Mouse (Mus musculus): ENCODE results near the gene Copg2. TPM values are rescaled to one million over a fixed set of nuclear protein-coding genes. Genes with fewer than 3 reads are reported as not detected.

Copg2 gene
- polyA plus RNA-seq, 1 experiment: 13.3 TPM

- no peaks in the 10 kb centered on the region; the same call in 1 of the 2 replicates for H3K4me1 ChIP-seq (replicated peaks; ENCODE audit: control insufficient read depth, insufficient read depth, low read length)
- no peaks in the 10 kb centered on the region for H3K27me3 ChIP-seq (ENCODE audit: control insufficient read depth, insufficient read depth, low read length)
- H3K27ac ChIP-seq (ENCODE audit: control insufficient read depth, insufficient read depth, low read length): no peak overlapping the region
- no peak overlapping the region for H3K4me3 ChIP-seq (ENCODE audit: control insufficient read depth, insufficient read depth, low read length)
- no peak for DNase-seq
- 95% methylated on average over 6 of the region's 6 CpGs for WGBS
- no peaks in the 10 kb centered on the region for H3K36me3 ChIP-seq (ENCODE audit: control insufficient read depth, insufficient read depth, low read length)
- no peak for TF ChIP-seq POLR2A (IDR thresholded peaks at IDR 0.05; ENCODE audit: control insufficient read depth, extremely low read depth, insufficient read depth, low read length, poor library complexity)
- no peak for TF ChIP-seq CTCF (IDR thresholded peaks at IDR 0.05; ENCODE audit: borderline replicate concordance, control insufficient read depth, extremely low read depth, insufficient read depth, low read length, poor library complexity)
Observed at GRCm38 (mm10) chr6:30702881-30703280, 193.7 kb downstream of the Copg2 start.

DNA sequence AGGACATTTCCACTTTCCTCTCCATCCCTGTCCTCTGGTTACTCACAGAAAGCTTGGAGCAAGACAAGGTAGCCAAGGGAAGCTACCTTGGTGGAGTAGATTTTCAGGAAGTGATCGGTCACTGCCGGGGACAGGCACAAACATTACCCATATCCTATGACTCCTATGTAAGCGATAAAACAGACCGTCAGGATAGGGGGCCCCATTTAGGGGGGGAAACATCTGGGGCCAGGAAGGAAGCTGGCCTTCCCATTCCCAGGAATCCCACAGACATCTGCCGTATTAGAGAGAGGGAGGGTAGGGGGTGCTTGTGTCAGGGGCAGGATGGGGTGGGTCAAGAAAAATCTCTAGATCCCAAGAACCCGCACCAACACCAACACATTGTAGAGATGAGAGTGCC lies 196.4 kb downstream of the Copg2 start:
- DNase-seq: no peak
- no peaks in the 10 kb centered on the region for H3K27me3 ChIP-seq (ENCODE audit: control insufficient read depth, insufficient read depth, low read length)
- no peaks in the 10 kb centered on the region for H3K4me1 ChIP-seq (replicated peaks; ENCODE audit: control insufficient read depth, insufficient read depth, low read length)
- no peak overlapping the region for H3K4me3 ChIP-seq (ENCODE audit: control insufficient read depth, insufficient read depth, low read length)
- H3K36me3 ChIP-seq (ENCODE audit: control insufficient read depth, insufficient read depth, low read length): no peaks in the 10 kb centered on the region
- WGBS: 28% methylated on average over 6 of the region's 6 CpGs
- TF ChIP-seq CTCF (IDR thresholded peaks at IDR 0.05; ENCODE audit: borderline replicate concordance, control insufficient read depth, extremely low read depth, insufficient read depth, low read length, poor library complexity) (no peak), POLR2A (IDR thresholded peaks at IDR 0.05; ENCODE audit: control insufficient read depth, extremely low read depth, insufficient read depth, low read length, poor library complexity) (no peak)
- H3K27ac ChIP-seq (ENCODE audit: control insufficient read depth, insufficient read depth, low read length): no peak overlapping the region

GRCm38 (mm10) chr6:30698036-30698435 lies 198.6 kb downstream of the Copg2 start:
- Histone ChIP-seq H3K4me1 (replicated peaks; ENCODE audit: control insufficient read depth, insufficient read depth, low read length) (0 out of 2 replicates have a peak, but pooled peaks cover under 1% of the 10 kb centered on the region), H3K4me3 (ENCODE audit: control insufficient read depth, insufficient read depth, low read length) (no peak overlapping the region), H3K36me3 (ENCODE audit: control insufficient read depth, insufficient read depth, low read length) (no peaks in the 10 kb centered on the region), H3K27ac (ENCODE audit: control insufficient read depth, insufficient read depth, low read length) (no peak overlapping the region), H3K27me3 (ENCODE audit: control insufficient read depth, insufficient read depth, low read length) (no peaks in the 10 kb centered on the region)
- TF ChIP-seq POLR2A (IDR thresholded peaks at IDR 0.05; ENCODE audit: control insufficient read depth, extremely low read depth, insufficient read depth, low read length, poor library complexity) (no peak), CTCF (IDR thresholded peaks at IDR 0.05; ENCODE audit: borderline replicate concordance, control insufficient read depth, extremely low read depth, insufficient read depth, low read length, poor library complexity) (no peak)
- no peak for DNase-seq
- 94% methylated on average over 4 of the region's 4 CpGs for WGBS

Other genes starting within 250 kb of the Copg2 start
- 6.6 TPM in 2 replicates for gene Cep41, start 203.0 kb downstream of the Copg2 start, polyA plus RNA-seq (2012; rRNA removed)
- 7.2 and 13.3 TPM in 2 replicates for gene Mest, start 173.2 kb downstream of the Copg2 start, polyA plus RNA-seq (2012; rRNA removed)
- not detected in 2 replicates for gene Tsga13, start 18.8 kb upstream of the Copg2 start, polyA plus RNA-seq (2012; rRNA removed)
- 0.10 and 0.15 TPM in 2 replicates for gene Klf14, start 62.3 kb upstream of the Copg2 start, polyA plus RNA-seq (2012; rRNA removed)